Mouse (Mus musculus) stomach, embryonic 15.5 days (tissue): Measurements from ENCODE around the gene 1810009A15Rik. TPM values are rescaled to one million over a fixed set of nuclear protein-coding genes. Genes with fewer than 3 reads are reported as not detected.

ENCODE experiments used
- ATAC-seq: fragments of 200-750 bp; cut with Nextera tagmentation; 2 replicates; pipeline ENCODE4 v1.8.0; 2017; ENCODE audit warnings: low read depth, moderate number of reproducible peaks, moderate TSS enrichment; ENCODE audit not compliant: insufficient read depth, low FRiP score
- H3K27ac ChIP-seq: fragments of 300-500 bp; sonication (generic); 2 replicates; pipeline ENCODE4 v1.5.1; 2015; ENCODE audit warnings: mild to moderate bottlenecking, inconsistent platforms
- H3K27me3 ChIP-seq: fragments of 300-500 bp; sonication (generic); replicated peaks from 2 replicates; pipeline ENCODE4 v1.6.1; 2015; ENCODE audit warnings: inconsistent platforms
- H3K36me3 ChIP-seq: fragments of 300-500 bp; sonication (generic); 2 replicates; pipeline ENCODE4 v1.6.1; 2015; ENCODE audit warnings: inconsistent platforms
- H3K4me1 ChIP-seq: fragments of 300-500 bp; sonication (generic); 2 replicates; pipeline ENCODE4 v1.6.1; 2015; ENCODE audit warnings: inconsistent platforms
- H3K4me2 ChIP-seq: fragments of 300-500 bp; sonication (generic); 2 replicates; pipeline ENCODE4 v1.6.1; 2015; ENCODE audit warnings: mild to moderate bottlenecking, inconsistent platforms
- H3K4me3 ChIP-seq: fragments of 300-500 bp; sonication (generic); replicated peaks from 2 replicates; pipeline ENCODE4 v1.5.1; 2015; ENCODE audit warnings: inconsistent platforms
- H3K9ac ChIP-seq: fragments of 300-500 bp; sonication (generic); 2 replicates; pipeline ENCODE4 v1.6.1; 2015; ENCODE audit warnings: inconsistent platforms
- H3K9me3 ChIP-seq: fragments of 300-500 bp; sonication (generic); 2 replicates; pipeline ENCODE4 v1.6.1; 2016; ENCODE audit warnings: inconsistent platforms
- WGBS: fragments of 180-500 bp; shearing (Covaris S2); methylation state at CpG from one replicate; pipeline ENCODE4 v1.1.7; 2015; 5-methylcytosine and 5-hydroxymethylcytosine counted together
- polyA plus RNA-seq: library from polyadenylated mRNA; unstranded; fragments of >200 nt; fragmentation: Nextera tagmentation; extraction: Ambion mirVana; gene quantifications from 2 replicates; pipeline ENCODE4 v1.2.1, GENCODE M21; 2015

The 1810009A15Rik gene
- 82.3 and 82.9 TPM in 2 replicates for polyA plus RNA-seq

DNA sequence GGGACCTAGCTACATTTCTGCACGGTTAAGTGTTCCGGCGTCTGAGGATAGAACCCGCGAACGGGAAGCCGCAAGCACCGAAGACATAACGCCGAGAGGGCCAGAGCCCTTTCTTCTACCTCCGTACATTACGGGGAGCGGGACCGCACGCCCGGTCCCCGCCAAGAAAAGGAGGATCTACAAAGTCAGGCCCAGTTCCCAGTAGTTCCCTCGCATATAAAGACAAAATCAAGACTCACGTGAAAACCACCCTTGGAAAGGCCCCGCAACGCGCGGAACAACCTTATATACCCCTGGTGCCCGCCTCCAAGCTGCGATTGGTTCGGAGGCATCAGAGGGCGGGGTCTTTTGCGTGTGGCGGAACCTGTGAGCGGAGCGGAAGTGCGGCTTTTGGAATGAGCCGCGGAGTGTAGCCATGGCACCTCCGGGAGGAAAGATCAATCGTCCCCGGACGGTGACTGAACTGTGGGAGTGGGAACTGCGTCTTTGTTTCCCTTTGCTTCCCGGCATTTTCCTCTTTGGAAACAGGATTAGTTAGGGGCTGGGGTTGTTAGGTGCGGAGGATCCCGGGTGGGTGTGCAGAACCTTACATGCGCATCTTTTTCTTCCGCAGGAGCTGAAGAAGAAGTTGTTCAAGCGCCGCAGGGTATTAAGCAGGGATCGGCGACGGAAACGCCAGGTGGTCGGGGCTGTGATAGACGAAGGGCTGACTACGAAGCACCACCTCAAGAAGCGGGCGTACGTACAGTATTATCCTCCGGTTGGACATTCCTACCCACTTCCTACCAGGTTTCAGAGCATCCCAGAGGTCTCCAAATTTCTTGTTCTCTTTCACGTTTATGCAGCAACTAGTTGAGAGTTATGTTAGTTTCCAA is at the start of gene 1810009A15Rik, which contains the start of gene Gm49416:
1810009A15Rik (plus strand) TSS at position 343 of the 875 bp plus-strand sequence.
Gm49416 (plus strand) TSS at position 416 of the 875 bp plus-strand sequence.
- WGBS: under 1% methylated on average over 58 of the region's 58 CpGs
- H3K4me2 ChIP-seq: peak within 1 kb of the TSS; percentile 57

DNA sequence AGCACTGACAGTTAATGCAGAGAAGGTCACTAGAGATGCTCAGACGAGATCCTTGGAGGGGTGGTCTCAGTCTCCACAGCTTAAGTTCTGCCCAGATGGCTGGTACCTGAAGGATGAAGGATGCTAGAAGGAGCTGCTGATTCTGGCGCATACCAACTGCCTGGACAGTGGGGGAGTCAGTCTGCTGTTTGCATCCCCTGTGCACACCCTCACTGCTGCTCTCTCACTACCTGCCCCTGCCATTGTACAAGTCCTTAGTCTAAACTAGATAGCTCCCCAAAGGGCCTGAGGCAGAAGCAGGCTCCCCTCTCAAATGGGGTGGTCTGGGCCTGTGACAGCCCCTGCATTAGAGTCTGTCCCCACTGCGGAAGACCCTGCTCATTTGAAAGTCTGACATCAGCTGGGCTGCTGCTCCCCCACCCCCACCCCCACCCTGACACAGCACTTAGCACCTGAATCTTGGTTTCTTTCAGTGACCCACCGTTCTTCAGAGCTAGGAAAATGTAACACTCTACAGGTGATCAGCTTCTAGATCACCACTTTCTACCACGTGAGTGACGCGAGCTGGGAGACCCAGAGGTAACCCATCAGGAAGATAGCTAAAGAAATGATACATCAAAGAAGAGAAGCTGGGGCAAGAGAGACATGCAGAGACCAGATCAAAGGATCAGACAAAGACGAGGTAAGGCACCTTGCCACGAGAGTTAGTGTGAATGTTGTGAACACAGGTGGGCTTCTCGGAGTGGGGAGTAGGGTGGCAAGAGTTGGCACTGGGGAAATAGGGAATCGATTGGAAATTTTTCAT is 49.3 kb upstream of the 1810009A15Rik start, which contains the start of gene Gng3:
Gng3 (minus strand) TSS at position 92 of the 805 bp plus-strand sequence.
- 0 out of 2 replicates have a peak, but pooled peaks have one; percentile 2 for ATAC-seq
- 69% methylated on average over 11 of the region's 11 CpGs for WGBS
- peak within 1 kb of the TSS; percentile 98; the same call in 1 of the 2 replicates for H3K27ac ChIP-seq
- H3K9ac ChIP-seq: no peak within 1 kb of the TSS
- peak within 1 kb of the TSS; percentile 92 for H3K4me2 ChIP-seq
- no peaks in the 10 kb centered on the region for H3K27me3 ChIP-seq
- no peaks in the 10 kb centered on the region for H3K9me3 ChIP-seq
- H3K36me3 ChIP-seq: peaks cover 7% of the 10 kb centered on the region
- peaks cover 20% of the 10 kb centered on the region for H3K4me1 ChIP-seq
- peak within 1 kb of the TSS; percentile 61 for H3K4me3 ChIP-seq

More for the DNA sequence above, at the start of gene 1810009A15Rik, which contains the start of gene Gm49416:
- Histone ChIP-seq H3K4me3 (peak within 1 kb of the TSS; percentile 59), H3K9me3 (no peaks in the 10 kb centered on the region), H3K36me3 (0 out of 2 replicates have a peak, but pooled peaks cover 4% of the 10 kb centered on the region), H3K27ac (peak within 1 kb of the TSS; percentile 85), H3K9ac (peak within 1 kb of the TSS; percentile 55; the same call in 1 of the 2 replicates), H3K27me3 (no peaks in the 10 kb centered on the region), H3K4me1 (peaks cover 9% of the 10 kb centered on the region)
- ATAC-seq: peak; percentile 95

DNA sequence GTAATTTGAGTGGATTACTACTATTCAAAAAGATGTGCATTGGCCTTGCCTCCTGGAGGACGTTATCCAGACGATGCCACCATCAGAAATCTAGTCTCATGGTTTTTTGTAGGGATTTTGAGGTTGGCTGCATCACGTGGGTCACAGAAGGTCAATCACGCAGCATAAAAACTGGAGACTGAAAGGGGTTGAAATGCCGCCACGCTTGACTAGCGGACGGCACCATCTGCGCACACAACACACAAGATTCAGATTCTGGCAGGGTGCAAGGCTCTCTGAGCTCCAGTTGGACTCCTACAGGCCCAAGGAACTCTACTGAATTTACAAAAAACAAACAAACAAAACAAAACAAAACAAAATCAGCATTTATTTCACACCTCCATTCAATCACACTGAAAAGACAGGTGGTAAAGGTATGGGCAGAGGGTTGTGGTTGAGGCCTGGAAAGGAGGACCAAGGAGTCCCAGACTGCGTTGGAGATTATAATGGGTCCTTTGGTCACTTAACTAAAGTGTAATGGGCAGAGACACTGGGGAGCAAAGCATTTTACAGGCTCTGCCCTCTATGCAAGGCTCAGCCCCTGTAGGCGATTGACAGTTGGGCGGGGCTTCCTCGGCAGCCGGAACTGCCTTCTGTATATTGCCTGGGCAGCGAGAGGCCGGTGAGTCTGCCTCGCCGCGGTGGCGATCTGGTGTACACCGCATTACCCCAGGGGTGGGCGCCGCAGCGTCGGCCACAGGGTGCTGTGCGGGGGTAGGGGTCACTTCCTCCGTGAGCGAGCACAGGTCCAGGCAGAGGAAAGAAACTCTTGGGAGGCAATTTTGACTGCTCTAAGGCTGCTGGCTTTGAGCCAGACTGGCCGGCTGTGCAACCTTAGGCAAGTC is 48.5 kb upstream of the 1810009A15Rik start:
- Histone ChIP-seq H3K4me3 (peak overlapping the region; percentile 49), H3K4me2 (peak overlapping the region; percentile 75), H3K9ac (peak overlapping the region; percentile 30; the same call in 1 of the 2 replicates), H3K9me3 (no peaks in the 10 kb centered on the region), H3K27ac (no peak overlapping the region), H3K36me3 (no peaks in the 10 kb centered on the region; the same call in 1 of the 2 replicates), H3K4me1 (peaks cover 20% of the 10 kb centered on the region), H3K27me3 (no peaks in the 10 kb centered on the region)
- 26% methylated on average over 29 of the region's 29 CpGs for WGBS
- ATAC-seq: peak; percentile 70

DNA sequence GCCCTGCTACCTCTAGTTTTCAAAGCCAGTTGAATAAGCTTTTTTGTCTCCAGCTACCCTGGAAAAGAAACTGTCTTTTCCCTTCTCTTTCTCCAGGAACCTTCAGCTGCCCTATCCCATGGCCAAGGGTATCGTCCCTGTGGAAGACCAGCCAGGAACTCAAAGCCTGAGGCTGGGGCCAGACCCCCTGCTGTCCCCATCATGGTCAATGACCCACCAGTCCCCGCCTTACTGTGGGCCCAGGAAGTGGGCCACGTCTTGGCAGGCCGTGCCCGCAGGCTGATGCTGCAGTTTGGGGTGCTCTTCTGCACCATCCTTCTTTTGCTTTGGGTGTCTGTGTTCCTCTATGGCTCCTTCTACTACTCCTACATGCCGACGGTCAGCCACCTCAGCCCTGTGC is 47.6 kb upstream of the 1810009A15Rik start:
- H3K9ac ChIP-seq: 0 out of 2 replicates have a peak overlapping the region, but pooled peaks have one; percentile 30
- H3K4me3 ChIP-seq: peak overlapping the region; percentile 49
- no peak for ATAC-seq
- peaks cover 20% of the 10 kb centered on the region for H3K4me1 ChIP-seq
- H3K27ac ChIP-seq: no peak overlapping the region
- no peaks in the 10 kb centered on the region for H3K9me3 ChIP-seq
- WGBS: 92% methylated on average over 7 of the region's 7 CpGs
- no peaks in the 10 kb centered on the region for H3K27me3 ChIP-seq
- peaks cover 4% of the 10 kb centered on the region for H3K36me3 ChIP-seq
- peak overlapping the region; percentile 75 for H3K4me2 ChIP-seq

DNA sequence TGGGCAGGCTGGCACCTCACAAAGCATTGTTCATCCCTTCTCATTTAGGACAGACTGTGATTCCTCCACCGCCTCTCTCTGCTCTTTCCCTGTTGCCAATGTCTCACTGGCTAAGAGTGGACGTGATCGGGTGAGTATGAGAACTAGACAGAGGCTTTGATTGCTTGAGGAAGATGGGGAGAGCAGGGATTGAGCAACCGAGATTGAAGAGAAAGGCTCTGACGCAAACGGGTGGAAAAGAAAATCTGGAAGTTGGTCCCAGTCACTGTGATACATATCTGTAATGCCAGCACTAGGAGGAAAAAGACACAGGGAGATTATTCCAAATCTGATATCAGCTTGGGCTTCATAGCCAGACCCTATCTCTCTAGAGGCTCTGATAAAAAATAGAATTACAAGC is 45.7 kb upstream of the 1810009A15Rik start:
- no peak for ATAC-seq
- Histone ChIP-seq H3K27me3 (no peaks in the 10 kb centered on the region), H3K4me1 (peaks cover 20% of the 10 kb centered on the region), H3K9me3 (no peaks in the 10 kb centered on the region), H3K4me2 (no peak overlapping the region), H3K9ac (no peak overlapping the region), H3K27ac (no peak overlapping the region), H3K4me3 (no peak overlapping the region), H3K36me3 (peaks cover 12% of the 10 kb centered on the region)
- WGBS: 87% methylated on average over 6 of the region's 6 CpGs

DNA sequence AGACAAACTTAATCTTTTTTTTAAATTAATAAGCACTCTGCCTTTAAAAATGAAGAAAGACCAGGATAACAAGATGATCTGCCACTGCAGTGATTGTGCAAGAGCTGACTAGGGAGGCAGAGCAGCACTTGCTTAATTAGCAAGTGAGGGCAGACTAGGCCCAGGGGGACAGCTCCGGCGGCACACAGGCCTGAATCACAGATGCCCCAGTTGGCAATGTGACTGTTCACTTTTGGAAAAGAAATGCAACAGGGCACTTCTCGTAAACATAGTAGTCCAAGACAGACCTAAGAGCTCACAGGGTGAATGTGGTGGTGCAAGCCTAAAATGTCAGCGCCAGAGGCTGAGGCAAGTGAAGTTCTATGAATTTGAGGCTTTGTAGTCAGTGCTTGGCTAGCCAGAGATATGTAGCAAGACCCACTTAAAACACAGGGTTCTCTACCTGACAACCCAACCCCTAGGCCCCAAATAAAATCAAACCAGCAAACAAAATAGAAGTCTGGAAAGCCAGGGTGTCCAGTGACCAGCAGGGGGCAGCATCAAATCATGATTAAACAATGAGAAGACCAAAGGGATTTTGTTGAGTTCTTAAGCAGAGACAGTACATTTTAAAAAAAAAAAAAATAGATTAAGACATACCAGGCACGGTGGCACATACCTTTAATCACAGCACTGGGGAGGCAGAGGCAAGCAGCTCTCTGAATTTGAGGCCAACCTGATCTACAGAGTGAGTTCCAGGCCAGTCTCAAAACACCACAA is 44.1 kb upstream of the 1810009A15Rik start:
- Histone ChIP-seq H3K9ac (no peak overlapping the region), H3K9me3 (no peaks in the 10 kb centered on the region), H3K36me3 (peaks cover 12% of the 10 kb centered on the region), H3K4me3 (no peak overlapping the region), H3K4me2 (no peak overlapping the region), H3K27me3 (no peaks in the 10 kb centered on the region), H3K27ac (no peak overlapping the region), H3K4me1 (peaks cover 14% of the 10 kb centered on the region)
- no peak for ATAC-seq
- 64% methylated on average over 5 of the region's 5 CpGs for WGBS

DNA sequence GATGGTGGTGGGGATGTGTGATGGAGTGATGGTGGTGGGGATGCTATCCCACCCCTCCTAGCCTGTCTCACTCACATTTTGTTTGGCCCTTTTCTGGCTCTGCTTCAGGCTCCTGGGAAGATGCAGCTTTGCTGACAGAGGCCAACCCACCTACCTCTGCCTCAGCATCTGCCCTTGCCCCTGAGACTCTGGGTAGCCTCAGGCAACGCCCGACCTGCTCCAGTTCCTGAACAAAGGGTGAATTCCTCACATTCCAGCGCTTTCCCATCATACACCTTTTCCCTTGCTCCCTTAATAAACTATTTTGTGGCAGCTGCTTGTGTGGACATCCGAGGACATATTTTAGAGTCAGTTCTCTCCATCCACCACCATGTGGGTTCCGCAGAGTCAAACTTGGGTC is 40.3 kb upstream of the 1810009A15Rik start:
- 0 out of 2 replicates have a peak, but pooled peaks cover 9% of the 10 kb centered on the region for H3K4me1 ChIP-seq
- no peaks in the 10 kb centered on the region for H3K27me3 ChIP-seq
- no peak overlapping the region for H3K27ac ChIP-seq
- H3K9ac ChIP-seq: no peak overlapping the region
- no peak for ATAC-seq
- no peaks in the 10 kb centered on the region for H3K9me3 ChIP-seq
- peaks cover 12% of the 10 kb centered on the region for H3K36me3 ChIP-seq
- WGBS: 70% methylated on average over 5 of the region's 5 CpGs
- no peak overlapping the region for H3K4me2 ChIP-seq
- no peak overlapping the region for H3K4me3 ChIP-seq

DNA sequence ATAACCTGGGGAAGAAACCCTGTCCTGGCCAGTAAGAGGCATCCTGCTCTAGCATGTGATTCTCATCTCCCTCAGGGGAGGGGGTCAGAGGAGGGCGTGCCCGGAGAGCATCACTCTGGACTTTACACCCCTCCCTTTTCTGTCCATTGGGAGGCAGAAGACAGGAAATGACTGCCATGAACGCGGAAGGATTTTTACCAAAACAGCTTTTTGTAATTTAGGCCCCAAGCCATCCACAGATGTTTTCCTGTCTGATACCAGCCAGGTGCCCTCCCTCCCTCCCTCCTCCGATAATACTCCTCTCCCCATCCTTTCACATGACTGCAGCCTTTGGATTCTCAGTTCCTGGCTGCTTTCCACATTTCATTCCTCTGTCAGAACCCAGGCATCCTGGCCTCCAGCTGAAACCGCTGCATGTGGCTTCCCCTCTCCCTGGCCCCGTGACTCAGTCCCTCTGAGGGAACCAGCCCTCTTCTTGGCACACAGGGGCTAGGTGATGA is 38.2 kb upstream of the 1810009A15Rik start, which contains the start of gene Lrrn4cl:
Lrrn4cl (plus strand) TSS at position 367 of the 500 bp plus-strand sequence.
- Histone ChIP-seq H3K4me3 (no peak within 1 kb of the TSS), H3K9ac (no peak within 1 kb of the TSS), H3K4me1 (0 out of 2 replicates have a peak, but pooled peaks cover 9% of the 10 kb centered on the region), H3K36me3 (peaks cover 12% of the 10 kb centered on the region), H3K27me3 (no peaks in the 10 kb centered on the region), H3K9me3 (no peaks in the 10 kb centered on the region), H3K4me2 (peak within 1 kb of the TSS; percentile 26), H3K27ac (peak within 1 kb of the TSS; percentile 31)
- WGBS: 22% methylated on average over 7 of the region's 7 CpGs
- ATAC-seq: peak; percentile 52

DNA sequence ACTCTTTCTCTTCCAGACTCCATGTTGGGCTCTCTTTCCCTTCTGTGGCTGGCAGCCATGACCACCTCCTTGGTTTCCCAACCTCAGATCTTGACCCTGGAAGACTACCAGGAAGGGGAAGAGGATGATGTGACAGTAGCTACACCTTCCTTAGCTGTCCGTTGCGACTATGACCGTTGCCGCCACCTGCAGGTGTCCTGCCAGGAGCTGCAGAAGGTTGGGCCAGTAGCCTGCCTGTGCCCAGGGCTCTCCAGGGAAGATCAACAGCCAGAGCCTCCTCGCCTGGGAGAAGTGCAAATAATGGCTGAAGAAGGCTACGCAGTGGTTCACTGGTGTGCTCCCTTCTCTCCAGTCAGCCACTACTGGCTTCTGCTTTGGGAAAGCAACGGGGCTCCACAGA is 37.0 kb upstream of the 1810009A15Rik start:
- no peak for ATAC-seq
- Histone ChIP-seq H3K9me3 (no peaks in the 10 kb centered on the region), H3K36me3 (0 out of 2 replicates have a peak, but pooled peaks cover 1% of the 10 kb centered on the region), H3K4me3 (no peak overlapping the region), H3K27me3 (no peaks in the 10 kb centered on the region), H3K9ac (no peak overlapping the region), H3K4me2 (no peak overlapping the region), H3K27ac (no peak overlapping the region), H3K4me1 (0 out of 2 replicates have a peak, but pooled peaks cover 9% of the 10 kb centered on the region)
- 50% methylated on average over 7 of the region's 7 CpGs for WGBS
